Mouse (Mus musculus) myocyte (in vitro differentiated cells): ENCODE measurements around the gene Hoxa3.

ENCODE experiments used
- CEBPB ChIP-seq: IDR thresholded peaks from 2 replicates; pipeline ENCODE4 v1.6.1; 2011; ENCODE audit warnings: mild to moderate bottlenecking, moderate library complexity; ENCODE audit not compliant: poor library complexity, insufficient read depth, severe bottlenecking
- E2F4 ChIP-seq: IDR thresholded peaks from one replicate; pipeline ENCODE4 v1.6.1; 2011; ENCODE audit warnings: mild to moderate bottlenecking, control low read depth, moderate library complexity; ENCODE audit not compliant: insufficient read depth
- MAX ChIP-seq: IDR thresholded peaks from one replicate; pipeline ENCODE4 v1.6.1; 2011; ENCODE audit warnings: low read depth, mild to moderate bottlenecking, control low read depth
- MYOD1 ChIP-seq, 3 experiments: IDR thresholded peaks; one replicate each; pipeline ENCODE4 v1.6.1; 2011; ENCODE audit warnings: control low read depth in 2 of 3, low read depth in 2 of 3, mild to moderate bottlenecking in 2 of 3, moderate library complexity in 1 of 3; ENCODE audit not compliant: insufficient read length in 2 of 3, control insufficient read depth in 1 of 3
- MYOG ChIP-seq, 3 experiments: IDR thresholded peaks; one replicate each; pipeline ENCODE4 v1.6.1; 2011; ENCODE audit warnings: control low read depth in 2 of 3, low read depth in 2 of 3, mild to moderate bottlenecking in 2 of 3; ENCODE audit not compliant: insufficient read length in 2 of 3, control insufficient read depth in 1 of 3, insufficient read depth in 1 of 3
- POLR2A ChIP-seq: IDR thresholded peaks from one replicate; pipeline ENCODE4 v1.6.1; 2011; ENCODE audit warnings: low read depth, mild to moderate bottlenecking, control low read depth, moderate library complexity; ENCODE audit not compliant: insufficient read length
- POLR2AphosphoS2 ChIP-seq: IDR thresholded peaks from one replicate; pipeline ENCODE4 v1.6.1; 2011; ENCODE audit warnings: low read depth, control low read depth; ENCODE audit not compliant: insufficient read length
- REST ChIP-seq: IDR thresholded peaks from one replicate; pipeline ENCODE4 v1.6.1; 2011; ENCODE audit warnings: mild to moderate bottlenecking, control low read depth, moderate library complexity; ENCODE audit not compliant: insufficient read depth, insufficient read length
- SRF ChIP-seq: IDR thresholded peaks from one replicate; pipeline ENCODE4 v1.6.1; 2011; ENCODE audit warnings: low read depth; ENCODE audit not compliant: control insufficient read depth, insufficient read length
- TCF12 ChIP-seq: IDR thresholded peaks from one replicate; pipeline ENCODE4 v1.6.1; 2011; ENCODE audit warnings: mild to moderate bottlenecking, control low read depth; ENCODE audit not compliant: poor library complexity, insufficient read depth, severe bottlenecking
- TCF3 ChIP-seq: IDR thresholded peaks from one replicate; pipeline ENCODE4 v1.6.1; 2011; ENCODE audit warnings: low read depth, control low read depth; ENCODE audit not compliant: insufficient read length
- USF1 ChIP-seq: IDR thresholded peaks from one replicate; pipeline ENCODE4 v1.6.1; 2011; ENCODE audit warnings: low read depth, mild to moderate bottlenecking, control low read depth, moderate library complexity

GRCm38 (mm10) chr6:52171331-52171730, 41.8 kb downstream of the Hoxa3 start:
- TF ChIP-seq MAX (no peak), POLR2A (no peak), CEBPB (no peak), USF1 (no peak), TCF12 (no peak), MYOD1 (IDR thresholded peaks at IDR 0.05; ENCODE audit: control insufficient read depth in 1 of 3, insufficient read length in 2 of 3, low read depth in 2 of 3) (no peak), POLR2AphosphoS2 (no peak), E2F4 (no peak), MYOG (IDR thresholded peaks at IDR 0.05; ENCODE audit: control insufficient read depth in 1 of 3, insufficient read depth in 1 of 3, insufficient read length in 2 of 3, low read depth in 2 of 3) (no peak), SRF (no peak), REST (no peak), TCF3 (no peak)
